Mouse (Mus musculus): ENCODE data around the gene Hmcn1. TPM values are rescaled to one million over a fixed set of nuclear protein-coding genes. Genes with fewer than 3 reads are reported as not detected.

Gene Hmcn1
- polyA plus RNA-seq, 1 experiment from 2014 or later: not detected

- whole genome bisulfite sequencing (ENCODE audit: missing documents): 86% methylated on average over 4 of the region's 4 CpGs
- no peaks in the 10 kb centered on the region for H3K36me3 ChIP-seq (ENCODE audit: inconsistent target)
- no peak overlapping the region for H3K4me3 ChIP-seq (ENCODE audit: inconsistent target)
- H3K27ac ChIP-seq: no peak overlapping the region
- H3K79me2 ChIP-seq (ENCODE audit: inconsistent target): no peaks in the 10 kb centered on the region
Measured at GRCm38 (mm10) chr1:150566287-150566686, 426.9 kb downstream of the Hmcn1 start.

GRCm38 (mm10) chr1:150556621-150557020, 436.6 kb downstream of the Hmcn1 start:
- Histone ChIP-seq H3K4me3 (ENCODE audit: inconsistent target) (no peak overlapping the region), H3K79me2 (ENCODE audit: inconsistent target) (no peaks in the 10 kb centered on the region), H3K27ac (no peak overlapping the region), H3K36me3 (ENCODE audit: inconsistent target) (no peaks in the 10 kb centered on the region)
- 82% methylated on average over 3 of the region's 3 CpGs for WGBS (ENCODE audit: missing documents)

GRCm38 (mm10) chr1:150551390-150551789, 441.8 kb downstream of the Hmcn1 start:
- Histone ChIP-seq H3K4me3 (ENCODE audit: inconsistent target) (no peak overlapping the region), H3K79me2 (ENCODE audit: inconsistent target) (no peaks in the 10 kb centered on the region), H3K27ac (no peak overlapping the region), H3K36me3 (ENCODE audit: inconsistent target) (no peaks in the 10 kb centered on the region)
- WGBS (ENCODE audit: missing documents): 79% methylated on average over 1 of the region's 1 CpGs

- Histone ChIP-seq H3K27ac (no peak overlapping the region), H3K36me3 (ENCODE audit: inconsistent target) (no peaks in the 10 kb centered on the region), H3K79me2 (ENCODE audit: inconsistent target) (no peaks in the 10 kb centered on the region), H3K4me3 (ENCODE audit: inconsistent target) (no peak overlapping the region)
- 81% methylated on average over 3 of the region's 3 CpGs for WGBS (ENCODE audit: missing documents)
Measured at GRCm38 (mm10) chr1:150546463-150546862, 446.8 kb downstream of the Hmcn1 start.

- no peak overlapping the region for H3K27ac ChIP-seq
- no peak overlapping the region for H3K4me3 ChIP-seq (ENCODE audit: inconsistent target)
- no peaks in the 10 kb centered on the region for H3K79me2 ChIP-seq (ENCODE audit: inconsistent target)
- H3K36me3 ChIP-seq (ENCODE audit: inconsistent target): no peaks in the 10 kb centered on the region
- WGBS (ENCODE audit: missing documents): 11% methylated on average over 5 of the region's 5 CpGs
Measured at GRCm38 (mm10) chr1:150540267-150540666, 453.0 kb downstream of the Hmcn1 start.

GRCm38 (mm10) chr1:150537410-150538128, 455.7 kb downstream of the Hmcn1 start:
- Histone ChIP-seq H3K4me3 (ENCODE audit: inconsistent target) (no peak overlapping the region), H3K27ac (no peak overlapping the region), H3K36me3 (ENCODE audit: inconsistent target) (no peaks in the 10 kb centered on the region), H3K79me2 (ENCODE audit: inconsistent target) (no peaks in the 10 kb centered on the region)
- 91% methylated on average over 6 of the region's 6 CpGs for WGBS (ENCODE audit: missing documents)

- Histone ChIP-seq H3K4me3 (ENCODE audit: inconsistent target) (no peak overlapping the region), H3K27ac (no peak overlapping the region), H3K36me3 (ENCODE audit: inconsistent target) (no peaks in the 10 kb centered on the region), H3K79me2 (ENCODE audit: inconsistent target) (no peaks in the 10 kb centered on the region)
- WGBS (ENCODE audit: missing documents): 82% methylated on average over 15 of the region's 16 CpGs
Measured at GRCm38 (mm10) chr1:150535770-150536534, 457.3 kb downstream of the Hmcn1 start.

GRCm38 (mm10) chr1:150534587-150534986, 458.6 kb downstream of the Hmcn1 start:
- Histone ChIP-seq H3K36me3 (ENCODE audit: inconsistent target) (no peaks in the 10 kb centered on the region), H3K27ac (no peak overlapping the region), H3K79me2 (ENCODE audit: inconsistent target) (no peaks in the 10 kb centered on the region), H3K4me3 (ENCODE audit: inconsistent target) (no peak overlapping the region)
- WGBS (ENCODE audit: missing documents): 87% methylated on average over 8 of the region's 8 CpGs

GRCm38 (mm10) chr1:150513041-150513440, 480.2 kb downstream of the Hmcn1 start:
- Histone ChIP-seq H3K36me3 (ENCODE audit: inconsistent target) (no peaks in the 10 kb centered on the region), H3K79me2 (ENCODE audit: inconsistent target) (no peaks in the 10 kb centered on the region), H3K27ac (no peak overlapping the region), H3K4me3 (ENCODE audit: inconsistent target) (no peak overlapping the region)
- WGBS (ENCODE audit: missing documents): 94% methylated on average over 2 of the region's 2 CpGs

Other genes with a start within 250 kb of the Hmcn1 start
- gene Gm47985, start 189.1 kb upstream of the Hmcn1 start, polyA plus RNA-seq (2018): not detected in 3 replicates
- not detected in 3 replicates for gene Gm8947, start 198.9 kb upstream of the Hmcn1 start, polyA plus RNA-seq (2018)
- gene Gm47995, start 205.0 kb upstream of the Hmcn1 start, polyA plus RNA-seq (2018): not detected in 3 replicates
- not detected in 3 replicates for gene 3110040M04Rik, start 210.7 kb upstream of the Hmcn1 start, polyA plus RNA-seq (2018)
- gene Gm47996, start 216.7 kb upstream of the Hmcn1 start, polyA plus RNA-seq (2018): not detected in 3 replicates